Mouse (Mus musculus) ES-Bruce4 (cell line): ENCODE results near the gene Emd. TPM values are rescaled to one million over a fixed set of nuclear protein-coding genes. Genes with fewer than 3 reads are reported as not detected.
A peak's percentile ranks its signal among the peaks of the same experiment; 100 is the strongest.

Experiments
- H3K27ac ChIP-seq: 2 replicates; pipeline ENCODE4 v1.5.1; 2012; ENCODE audit warnings: low read length, inconsistent platforms; ENCODE audit not compliant: insufficient read depth
- H3K27me3 ChIP-seq: 2 replicates; pipeline ENCODE4 v1.6.1; 2012; ENCODE audit warnings: mild to moderate bottlenecking, low read length, inconsistent platforms; ENCODE audit not compliant: control insufficient read depth, poor library complexity, insufficient read depth, severe bottlenecking
- H3K36me3 ChIP-seq: 2 replicates; pipeline ENCODE4 v1.6.1; 2012; ENCODE audit warnings: inconsistent platforms, mild to moderate bottlenecking, low read length, moderate library complexity; ENCODE audit not compliant: control insufficient read depth, poor library complexity, insufficient read depth, severe bottlenecking
- H3K4me1 ChIP-seq: one replicate; pipeline ENCODE4 v1.8.1; 2011; ENCODE audit warnings: low read length; ENCODE audit not compliant: control insufficient read depth, insufficient read depth
- H3K4me3 ChIP-seq: 2 replicates; pipeline ENCODE4 v1.5.1; 2011; ENCODE audit warnings: low read depth, mild to moderate bottlenecking, low read length
- H3K9ac ChIP-seq: 2 replicates; pipeline ENCODE4 v1.6.1; 2012; ENCODE audit warnings: low read depth, mild to moderate bottlenecking, inconsistent platforms; ENCODE audit not compliant: poor library complexity, severe bottlenecking
- H3K9me3 ChIP-seq: replicated peaks from 2 replicates; pipeline ENCODE4 v1.6.1; 2012; ENCODE audit warnings: mild to moderate bottlenecking, low read length, inconsistent platforms; ENCODE audit not compliant: control insufficient read depth, poor library complexity, insufficient read depth, severe bottlenecking
- CTCF ChIP-seq: IDR thresholded peaks from one replicate; pipeline ENCODE4 v1.8.1; 2011; ENCODE audit warnings: low read depth, low read length
- EP300 ChIP-seq: IDR thresholded peaks from 2 replicates; pipeline ENCODE4 v1.6.1; 2011; ENCODE audit warnings: low read depth, low read length; ENCODE audit not compliant: insufficient read depth
- POLR2A ChIP-seq: IDR thresholded peaks from one replicate; pipeline ENCODE4 v1.8.1; 2011; ENCODE audit warnings: low read length; ENCODE audit not compliant: insufficient read depth
- polyA plus RNA-seq: library from polyadenylated mRNA; stranded (reverse); fragments of >200 nt; gene quantifications from 2 replicates; pipeline ENCODE4 v1.2.4, GENCODE M21; 2011; ENCODE audit warnings: low read depth; ENCODE audit not compliant: missing spikeins, insufficient read depth, insufficient read length

The Emd gene
- polyA plus RNA-seq, 1 experiment = 154 TPM

DNA sequence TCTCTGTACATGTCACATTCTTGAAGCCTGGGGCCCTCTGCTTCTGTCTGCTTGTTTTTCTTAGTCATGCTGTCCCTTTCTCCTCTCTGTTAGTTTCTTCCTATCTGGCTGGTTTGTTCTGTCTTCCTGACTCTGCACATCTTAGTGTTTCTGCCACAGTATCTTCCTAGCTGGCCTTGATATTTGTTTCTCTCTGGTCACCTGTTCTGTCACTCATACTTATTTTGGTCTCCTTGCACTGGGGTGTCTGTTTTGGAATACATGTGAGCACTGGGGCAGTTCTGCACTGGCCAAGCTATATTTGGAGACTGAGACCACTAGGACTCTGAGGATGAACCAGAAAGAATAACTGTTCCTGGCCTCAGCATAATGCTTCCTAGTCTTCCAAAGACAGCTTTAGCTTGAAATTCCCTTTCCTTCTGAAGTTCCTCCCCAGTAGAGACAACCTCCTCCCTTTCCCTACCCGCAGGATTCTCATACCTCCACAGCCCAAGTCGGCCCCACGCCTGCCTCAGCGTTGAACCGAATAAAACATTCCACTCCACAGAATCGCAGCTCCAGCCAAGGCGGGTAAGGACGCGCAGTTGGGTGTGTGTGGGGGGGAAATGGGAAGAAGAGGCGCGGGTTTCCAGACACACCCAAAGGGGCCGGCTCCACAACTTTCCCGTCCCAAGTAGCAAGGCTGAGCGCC is 26.7 kb downstream of the Emd start:
- H3K4me3 ChIP-seq = peak overlapping the region; percentile 95
- TF ChIP-seq EP300 = no peak
- no peak for TF ChIP-seq POLR2A
- H3K4me1 ChIP-seq = peaks cover 2% of the 10 kb centered on the region
- H3K27me3 ChIP-seq = no peaks in the 10 kb centered on the region
- no peaks in the 10 kb centered on the region for H3K9me3 ChIP-seq
- H3K9ac ChIP-seq = peak overlapping the region; percentile 59
- H3K27ac ChIP-seq = no peak overlapping the region
- no peaks in the 10 kb centered on the region for H3K36me3 ChIP-seq

- Histone ChIP-seq H3K27me3 (no peaks in the 10 kb centered on the region), H3K9me3 (no peaks in the 10 kb centered on the region), H3K27ac (peak within 1 kb of the TSS; percentile 68), H3K4me1 (peaks cover 2% of the 10 kb centered on the region), H3K4me3 (peak within 1 kb of the TSS; percentile 95), H3K9ac (peak within 1 kb of the TSS; percentile 87), H3K36me3 (no peaks in the 10 kb centered on the region)
- TF ChIP-seq POLR2A (no peak), EP300 (no peak), CTCF (no peak)
These were observed 27.4 kb downstream of the Emd start, which contains the start of the genes Taz and Dnase1l1 for GRCm38 (mm10) chrX:74281732-74282394. Gene Taz (plus strand): TSS chrX:74281912. Gene Dnase1l1 (minus strand): TSS chrX:74282337.

- Histone ChIP-seq H3K27ac (peak overlapping the region; percentile 68; the same call in 1 of the 2 replicates), H3K4me3 (peak overlapping the region; percentile 95)
These were observed 28.1 kb downstream of the Emd start for GRCm38 (mm10) chrX:74282395-74283091.

GRCm38 (mm10) chrX:74283092-74283437 is 28.6 kb downstream of the Emd start:
- Histone ChIP-seq H3K4me1 (peaks cover 2% of the 10 kb centered on the region), H3K9ac (peak overlapping the region; percentile 87), H3K27me3 (no peaks in the 10 kb centered on the region), H3K36me3 (0 out of 2 replicates have a peak, but pooled peaks cover 2% of the 10 kb centered on the region), H3K9me3 (no peaks in the 10 kb centered on the region), H3K27ac (no peak overlapping the region), H3K4me3 (peak overlapping the region; percentile 95)
- no peak for TF ChIP-seq EP300
- no peak for TF ChIP-seq POLR2A
- TF ChIP-seq CTCF = no peak

More at GRCm38 (mm10) chrX:74282395-74283091, 28.1 kb downstream of the Emd start:
- Histone ChIP-seq H3K36me3 (no peaks in the 10 kb centered on the region), H3K27me3 (no peaks in the 10 kb centered on the region), H3K4me1 (peaks cover 2% of the 10 kb centered on the region), H3K9me3 (no peaks in the 10 kb centered on the region), H3K9ac (peak overlapping the region; percentile 87)
- peak; percentile 59 for TF ChIP-seq POLR2A
- TF ChIP-seq CTCF = no peak

DNA sequence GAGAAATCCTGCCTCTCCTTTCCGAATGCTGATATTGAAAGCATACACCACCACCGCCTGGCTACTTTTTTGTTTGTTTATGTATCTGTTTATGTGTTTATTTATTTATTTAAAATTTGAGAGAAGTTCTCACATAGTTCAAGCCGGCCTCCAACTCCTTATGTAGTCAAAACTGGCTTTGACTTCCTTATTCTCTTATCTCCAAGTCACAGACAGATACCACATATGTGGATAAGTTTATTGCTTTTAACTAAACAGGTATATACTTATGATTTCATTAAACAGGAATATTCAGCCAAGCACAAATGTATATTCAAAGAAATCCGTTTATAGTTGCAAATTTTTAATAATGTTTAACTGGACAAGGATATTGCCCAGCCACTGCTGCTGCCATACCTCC is 38.9 kb downstream of the Emd start:
- Histone ChIP-seq H3K36me3 (no peaks in the 10 kb centered on the region), H3K27ac (no peak overlapping the region), H3K27me3 (no peaks in the 10 kb centered on the region), H3K9ac (no peak overlapping the region), H3K4me3 (no peak overlapping the region), H3K4me1 (peaks cover 2% of the 10 kb centered on the region), H3K9me3 (no peaks in the 10 kb centered on the region)
- no peak for TF ChIP-seq POLR2A
- TF ChIP-seq CTCF = no peak
- no peak for TF ChIP-seq EP300
